Mouse (Mus musculus) intestine, postnatal 0 days (tissue): ENCODE measurements around the gene Zscan29. TPM values are rescaled to one million over a fixed set of nuclear protein-coding genes. Genes with fewer than 3 reads are reported as not detected.

Experiments
- ATAC-seq: fragments of 200-750 bp; cut with Nextera tagmentation; 2 replicates; pipeline ENCODE4 v1.8.0; 2017; ENCODE audit warnings: mild to moderate bottlenecking, moderate TSS enrichment, moderate library complexity
- H3K27ac ChIP-seq: fragments of 300-500 bp; sonication (generic); 2 replicates; pipeline ENCODE4 v1.5.1; 2014; ENCODE audit warnings: mild to moderate bottlenecking, low read depth, low read length, moderate library complexity
- H3K27me3 ChIP-seq: fragments of 300-500 bp; sonication (generic); replicated peaks from 2 replicates; pipeline ENCODE4 v1.6.1; 2014; ENCODE audit warnings: low read length, mixed read lengths; ENCODE audit not compliant: control insufficient read depth, insufficient read depth
- H3K36me3 ChIP-seq: fragments of 300-500 bp; sonication (generic); 2 replicates; pipeline ENCODE4 v1.6.1; 2014; ENCODE audit warnings: mild to moderate bottlenecking, moderate library complexity; ENCODE audit not compliant: control insufficient read depth, insufficient read depth
- H3K4me1 ChIP-seq: fragments of 300-500 bp; sonication (generic); replicated peaks from 2 replicates; pipeline ENCODE4 v1.6.1; 2014; ENCODE audit warnings: antibody characterized with exemption, low read length, mixed read lengths; ENCODE audit not compliant: control insufficient read depth, insufficient read depth
- H3K4me2 ChIP-seq: fragments of 300-500 bp; sonication (generic); replicated peaks from 2 replicates; pipeline ENCODE4 v1.6.1; 2014; ENCODE audit warnings: low read depth, mild to moderate bottlenecking, moderate library complexity
- H3K4me3 ChIP-seq: fragments of 300-500 bp; sonication (generic); 2 replicates; pipeline ENCODE4 v1.5.1; 2014; ENCODE audit warnings: low read depth, low read length
- H3K9ac ChIP-seq: fragments of 300-500 bp; sonication (generic); 2 replicates; pipeline ENCODE4 v1.6.1; 2014; ENCODE audit warnings: mild to moderate bottlenecking, low read depth, low read length
- H3K9me3 ChIP-seq: fragments of 300-500 bp; sonication (generic); 2 replicates; pipeline ENCODE4 v1.6.1; 2016; ENCODE audit warnings: mixed run types; ENCODE audit not compliant: control insufficient read depth
- CTCF ChIP-seq: sonication (generic); IDR thresholded peaks from 2 replicates; pipeline ENCODE4 v1.5.1; 2016; ENCODE audit warnings: low read depth, mild to moderate bottlenecking, control low read depth, antibody characterized with exemption, moderate library complexity
- WGBS: fragments of 180-500 bp; shearing (Covaris S2); extraction: QIAGEN DNeasy Blood & Tissue Kit; methylation state at CpG from one replicate; pipeline ENCODE4 v1.1.7; 2014; 5-methylcytosine and 5-hydroxymethylcytosine counted together
- polyA plus RNA-seq: library from polyadenylated mRNA; unstranded; fragments of >200 nt; fragmentation: Nextera tagmentation; extraction: Ambion mirVana; gene quantifications from 2 replicates; pipeline ENCODE4 v1.2.1, GENCODE M21; 2015

The Zscan29 gene
- polyA plus RNA-seq: 6.0 and 7.1 TPM in 2 replicates

DNA sequence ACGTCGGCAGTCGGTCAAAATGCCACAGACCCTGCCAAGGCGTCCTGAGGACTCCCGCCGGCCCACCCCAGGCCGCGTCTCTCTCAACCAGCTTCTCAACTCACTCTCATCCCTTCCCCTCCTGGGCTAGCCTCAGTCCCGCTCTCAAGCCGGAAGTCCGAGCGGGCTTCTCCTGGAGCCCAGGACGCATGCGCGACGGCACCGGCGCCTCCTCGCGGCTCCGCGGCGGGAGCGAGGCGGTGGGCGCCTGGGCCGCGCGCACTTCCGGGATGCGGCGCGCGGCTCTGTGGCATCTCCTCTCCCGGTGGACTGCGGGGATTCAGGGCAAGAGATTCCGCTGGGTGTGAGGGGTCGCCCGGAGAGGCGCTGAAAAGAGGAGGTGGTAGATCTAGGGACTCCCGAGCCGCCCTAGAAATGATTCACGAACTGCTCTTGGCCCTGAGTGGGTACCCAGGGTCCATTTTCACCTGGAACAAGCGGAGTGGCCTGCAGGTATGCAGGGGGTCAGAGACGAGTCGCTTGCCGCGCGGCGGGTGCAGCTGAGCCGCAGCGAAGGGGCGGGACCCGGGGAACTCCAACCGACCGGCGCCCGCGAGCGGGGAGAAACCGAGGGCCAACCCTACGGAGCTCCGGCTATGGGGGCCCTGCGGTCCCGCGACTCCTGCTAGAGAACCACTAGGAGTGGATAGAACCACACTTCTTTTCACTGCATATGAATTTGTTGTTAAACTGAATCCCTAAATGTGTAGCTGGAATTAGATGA is at the start of gene Zscan29:
Zscan29 (minus strand) TSS at position 146 of the 763 bp plus-strand sequence.
- no peaks in the 10 kb centered on the region for H3K9me3 ChIP-seq
- peak within 1 kb of the TSS; percentile 83 for H3K4me3 ChIP-seq
- peak within 1 kb of the TSS; percentile 90 for H3K27ac ChIP-seq
- ATAC-seq: peak; percentile 95
- WGBS: under 1% methylated on average over 65 of the region's 66 CpGs
- peaks cover 6% of the 10 kb centered on the region for H3K4me1 ChIP-seq
- peak; percentile 56 for TF ChIP-seq CTCF
- H3K4me2 ChIP-seq: peak within 1 kb of the TSS; percentile 81
- H3K27me3 ChIP-seq: no peaks in the 10 kb centered on the region
- peaks cover 34% of the 10 kb centered on the region for H3K36me3 ChIP-seq
- peak within 1 kb of the TSS; percentile 90 for H3K9ac ChIP-seq

DNA sequence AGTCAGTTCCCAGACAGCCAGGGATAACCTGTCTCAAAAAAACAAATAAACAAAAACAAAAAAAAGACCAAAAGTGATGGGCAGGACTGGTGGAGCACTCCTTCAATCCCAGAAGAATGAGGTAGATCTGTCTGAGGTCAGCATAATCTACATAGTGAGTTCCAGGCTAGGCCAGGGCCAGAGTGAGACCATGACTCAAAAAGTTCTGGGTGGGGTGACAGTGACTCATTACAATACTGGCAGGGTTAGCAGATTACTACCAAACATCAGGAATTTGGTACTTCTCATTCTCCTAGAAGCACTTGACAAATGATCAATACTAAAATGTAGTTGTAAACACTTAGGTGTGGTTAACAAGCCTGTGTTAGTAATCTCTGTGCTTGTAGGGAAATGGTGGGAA is 49.1 kb upstream of the Zscan29 start:
- H3K9me3 ChIP-seq: no peaks in the 10 kb centered on the region
- H3K4me3 ChIP-seq: no peak overlapping the region
- H3K9ac ChIP-seq: no peak overlapping the region
- H3K36me3 ChIP-seq: peaks cover 37% of the 10 kb centered on the region
- H3K4me1 ChIP-seq: no peaks in the 10 kb centered on the region
- H3K27me3 ChIP-seq: no peaks in the 10 kb centered on the region
- no peak overlapping the region for H3K27ac ChIP-seq
- TF ChIP-seq CTCF: no peak
- no peak overlapping the region for H3K4me2 ChIP-seq
- no peak for ATAC-seq

DNA sequence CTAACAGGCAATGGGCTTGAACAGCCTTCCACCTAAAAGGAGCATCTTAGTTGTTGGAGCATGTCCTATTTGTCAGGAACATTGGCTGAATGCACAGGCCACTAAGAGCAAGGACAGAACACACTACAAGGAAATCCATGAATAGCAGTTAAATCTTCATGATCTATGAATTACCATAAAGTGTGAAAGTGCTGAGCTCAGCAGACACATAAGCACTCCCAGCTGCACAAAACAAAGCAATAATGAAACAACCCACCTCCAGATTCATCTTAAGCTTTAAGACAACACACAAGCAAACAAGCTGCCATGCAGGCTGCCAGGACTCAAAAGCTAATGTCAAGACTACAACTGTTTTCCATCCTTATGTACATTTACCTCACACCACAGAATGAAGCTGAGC is 48.3 kb upstream of the Zscan29 start:
- Histone ChIP-seq H3K27me3 (no peaks in the 10 kb centered on the region), H3K4me1 (no peaks in the 10 kb centered on the region), H3K4me2 (no peak overlapping the region), H3K27ac (no peak overlapping the region), H3K9ac (no peak overlapping the region), H3K9me3 (no peaks in the 10 kb centered on the region), H3K36me3 (peaks cover 43% of the 10 kb centered on the region), H3K4me3 (no peak overlapping the region)
- no peak for TF ChIP-seq CTCF
- ATAC-seq: no peak

DNA sequence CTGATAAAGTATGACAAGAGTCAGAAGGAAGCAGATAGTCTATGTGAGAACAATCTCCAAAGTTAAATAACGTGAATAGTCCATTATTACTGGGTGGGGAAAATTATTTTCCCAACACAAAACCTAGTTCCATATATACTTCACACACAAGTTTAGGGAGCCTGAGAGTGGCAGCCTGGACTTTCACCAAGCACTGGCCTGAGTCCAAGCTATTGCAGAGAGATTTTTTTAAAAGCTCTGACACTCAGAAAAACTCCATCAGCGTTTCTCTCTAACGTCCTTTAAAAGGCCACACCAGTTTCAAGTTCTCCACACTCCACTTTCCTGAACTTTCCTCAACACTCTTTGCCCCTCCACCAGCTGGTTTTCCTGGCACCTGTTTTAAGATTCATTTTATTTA is 43.6 kb upstream of the Zscan29 start:
- Histone ChIP-seq H3K4me3 (no peak overlapping the region), H3K4me1 (no peaks in the 10 kb centered on the region), H3K9ac (no peak overlapping the region), H3K9me3 (no peaks in the 10 kb centered on the region), H3K4me2 (no peak overlapping the region), H3K36me3 (peaks cover 48% of the 10 kb centered on the region), H3K27ac (no peak overlapping the region), H3K27me3 (no peaks in the 10 kb centered on the region)
- ATAC-seq: no peak
- TF ChIP-seq CTCF: no peak
- WGBS: 81% methylated on average over 3 of the region's 3 CpGs

DNA sequence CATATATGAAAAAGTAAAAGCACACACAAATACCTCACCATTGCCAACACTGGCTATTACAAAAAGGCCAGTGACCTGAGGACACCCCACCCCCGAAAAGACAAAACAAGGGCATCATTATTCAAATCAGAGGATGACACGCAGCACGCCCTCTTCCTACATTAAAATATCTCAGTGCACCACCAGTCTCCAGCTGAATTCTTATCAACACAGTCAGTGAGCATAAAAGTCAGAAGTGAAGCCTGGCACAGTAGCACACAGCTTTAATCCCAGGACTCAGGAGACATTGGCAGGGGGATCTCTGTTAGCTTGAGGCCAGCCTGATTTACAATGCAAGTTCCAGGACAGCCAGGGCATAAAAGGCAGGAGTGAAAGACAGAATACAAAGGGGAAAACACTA is 35.6 kb upstream of the Zscan29 start:
- no peak for ATAC-seq
- TF ChIP-seq CTCF: no peak
- 92% methylated on average over 3 of the region's 3 CpGs for WGBS
- H3K9ac ChIP-seq: no peak overlapping the region
- no peaks in the 10 kb centered on the region for H3K9me3 ChIP-seq
- H3K27me3 ChIP-seq: no peaks in the 10 kb centered on the region
- H3K4me1 ChIP-seq: no peaks in the 10 kb centered on the region
- H3K27ac ChIP-seq: no peak overlapping the region
- H3K4me3 ChIP-seq: no peak overlapping the region
- H3K36me3 ChIP-seq: peaks cover 71% of the 10 kb centered on the region
- H3K4me2 ChIP-seq: no peak overlapping the region

DNA sequence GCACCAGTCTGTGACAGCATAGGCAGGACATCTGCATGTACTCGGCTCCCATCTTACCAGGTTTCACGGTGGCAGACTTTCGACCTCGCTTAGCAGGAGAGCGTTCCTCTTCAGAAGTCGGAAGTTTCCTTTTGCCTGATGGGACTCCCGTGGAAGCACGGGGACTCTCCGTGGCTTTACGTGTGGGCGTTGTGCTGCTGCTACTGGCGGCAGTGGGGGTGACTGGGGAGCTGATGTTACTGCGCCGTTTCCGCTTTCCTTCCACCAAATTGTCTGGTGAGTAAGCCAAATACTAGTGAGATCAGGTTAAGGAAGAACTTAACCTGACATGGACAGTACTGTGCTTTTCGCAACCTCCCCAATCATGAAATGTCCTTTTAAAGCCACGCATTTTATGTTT is 33.4 kb upstream of the Zscan29 start:
- 94% methylated on average over 17 of the region's 17 CpGs for WGBS

More for the DNA sequence above, 33.4 kb upstream of the Zscan29 start:
- no peaks in the 10 kb centered on the region for H3K27me3 ChIP-seq
- H3K9ac ChIP-seq: no peak overlapping the region
- no peaks in the 10 kb centered on the region for H3K9me3 ChIP-seq
- no peak for ATAC-seq
- no peaks in the 10 kb centered on the region for H3K4me1 ChIP-seq
- no peak for TF ChIP-seq CTCF
- no peak overlapping the region for H3K4me2 ChIP-seq
- no peak overlapping the region for H3K4me3 ChIP-seq
- no peak overlapping the region for H3K27ac ChIP-seq
- peaks cover 79% of the 10 kb centered on the region for H3K36me3 ChIP-seq
